In the genomic region with DNA sequence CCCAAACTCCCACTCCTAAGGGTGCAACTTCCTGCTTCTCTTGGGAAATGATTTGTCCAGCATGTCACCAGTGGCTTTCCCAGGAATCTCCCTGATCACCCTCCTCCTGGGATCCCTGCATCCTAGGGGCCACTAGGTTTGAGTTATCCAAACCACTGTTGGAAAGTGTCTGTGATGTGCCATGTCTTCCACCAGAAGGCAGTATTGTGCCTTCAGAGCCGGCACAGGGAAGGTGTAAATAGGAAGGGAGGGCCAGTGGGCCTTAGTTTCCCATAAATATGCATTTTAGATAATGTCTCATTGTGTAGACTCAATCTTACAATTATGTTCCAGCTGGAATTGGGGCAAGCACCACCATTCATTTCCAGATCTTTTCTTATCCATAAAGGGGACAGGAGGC, we compare ENCODE assay signal across 13 mouse cellular contexts. TPM values are rescaled to one million over a fixed set of nuclear protein-coding genes. Genes with fewer than 3 reads are reported as not detected.
DNase-seq lines count a peak whose midpoint lies in the region; ATAC-seq and TF ChIP-seq lines count a peak whose summit lies in the region.
"Had no signal": no experiment of that assay in that cellular context is flagged by ENCODE, and none has a peak within 500 bp of the region (broad histone marks: within the 10 kb centered on the region; RNA-seq: fewer than 3 reads in every experiment).

No protein-coding gene starts in this region.

- peak; percentile 59 for TF ChIP-seq CTCF in ES-Bruce4 (IDR thresholded peaks at IDR 0.05; ENCODE audit: low read depth, low read length)
- peak; percentile 19; the same call in 1 of the 2 replicates for TF ChIP-seq CTCF in embryonic fibroblast, embryonic 13.5 days (IDR thresholded peaks at IDR 0.05; ENCODE audit: borderline replicate concordance, insufficient read depth, low read length)

- no peak for TF ChIP-seq EP300 in ES-Bruce4 (IDR thresholded peaks at IDR 0.05; ENCODE audit: insufficient read depth, low read depth, low read length)

- H3K9ac ChIP-seq in ES-Bruce4 (ENCODE audit: low read depth, poor library complexity, severe bottlenecking): no peak overlapping the region
- H3K9ac ChIP-seq: embryonic facial prominence, embryonic 13.5 days had no signal

- peaks cover 6% of the 10 kb centered on the region for H3K4me1 ChIP-seq in ES-Bruce4 (ENCODE audit: control insufficient read depth, insufficient read depth, low read length)
- no peaks in the 10 kb centered on the region for H3K4me1 ChIP-seq in embryonic fibroblast, embryonic 13.5 days (ENCODE audit: control insufficient read depth, insufficient read depth, low read length)

- TF ChIP-seq POLR2A in ES-Bruce4 (IDR thresholded peaks at IDR 0.05; ENCODE audit: insufficient read depth, low read length): no peak
- no peak for TF ChIP-seq POLR2A in embryonic fibroblast, embryonic 13.5 days (IDR thresholded peaks at IDR 0.05; ENCODE audit: low read depth, low read length)

- H3K9me3 ChIP-seq in ES-Bruce4 (replicated peaks; ENCODE audit: control insufficient read depth, insufficient read depth, low read length, poor library complexity, severe bottlenecking): no peaks in the 10 kb centered on the region
- H3K9me3 ChIP-seq: embryonic facial prominence, embryonic 13.5 days had no signal

- no peak for DNase-seq in frontal cortex, postnatal 10 days (ENCODE audit: low spot score in 2 of 2)
- peak; percentile 16 to 24 for DNase-seq in left cerebral cortex, postnatal 25 days (ENCODE audit: low spot score in 2 of 2)
- DNase-seq in left cerebral cortex, adult 18-20 months (ENCODE audit: low spot score in 2 of 2): no peak
- no peak for DNase-seq in thymus, postnatal 4 days
- DNase-seq: right cerebral cortex, adult 18-20 months; thymus, adult 2 months had no signal

- H3K27me3 ChIP-seq in ES-Bruce4 (ENCODE audit: control insufficient read depth, insufficient read depth, low read length, poor library complexity, severe bottlenecking): no peaks in the 10 kb centered on the region
- H3K27me3 ChIP-seq: embryonic facial prominence, embryonic 13.5 days had no signal

- H3K27ac ChIP-seq in ES-Bruce4 (ENCODE audit: insufficient read depth, low read length): no peak overlapping the region
- H3K27ac ChIP-seq in embryonic fibroblast, embryonic 13.5 days (ENCODE audit: insufficient read depth, low read length): no peak overlapping the region
- H3K27ac ChIP-seq: embryonic facial prominence, embryonic 13.5 days; hindbrain, embryonic 10.5 days had no signal

- intact Hi-C loops in left cerebral cortex, postnatal 25 days (cut with DNase I): loop anchor here (1.0 to 10.0 kb wide), 2 partner anchors 123 to 421 kb away; no protein-coding TSS in a partner anchor

- no peaks in the 10 kb centered on the region for H3K36me3 ChIP-seq in ES-Bruce4 (ENCODE audit: control insufficient read depth, insufficient read depth, low read length, poor library complexity, severe bottlenecking)

- peak; percentile 70; the same call in 1 of the 2 replicates for ATAC-seq in frontal cortex, adult (ENCODE audit: low TSS enrichment)
- no peak for ATAC-seq in granulocyte monocyte progenitor cell, adult 5-6 weeks (replicated peaks; ENCODE audit: poor library complexity, severe bottlenecking)

- no peak overlapping the region for H3K4me3 ChIP-seq in ES-Bruce4 (ENCODE audit: low read depth, low read length)
- H3K4me3 ChIP-seq in embryonic fibroblast, embryonic 13.5 days (ENCODE audit: insufficient read depth, low read length): no peak overlapping the region
- H3K4me3 ChIP-seq: embryonic facial prominence, embryonic 13.5 days; hindbrain, embryonic 10.5 days; myocyte had no signal

RNA-seq across cellular contexts. Expression of a gene that starts 39.1 kb away (rescaled TPM):
- total RNA-seq in left cerebral cortex, postnatal 25 days (2021): 10 to 100 TPM; 10.9 to 12.3 TPM
- total RNA-seq in left cerebral cortex, adult 18-20 months (2021): 10 to 100 TPM; 11.2 to 12.4 TPM
- polyA plus RNA-seq in ES-Bruce4 (2011; ENCODE audit: insufficient read depth, insufficient read length, low read depth, missing spikeins): 33.7 and 35.0 TPM in 2 replicates
- polyA plus RNA-seq in embryonic fibroblast, embryonic 13.5 days (2011; ENCODE audit: insufficient read length, low read depth, missing spikeins): 26.1 and 34.6 TPM in 2 replicates
- 15.1 and 23.6 TPM in 2 replicates for total RNA-seq in granulocyte monocyte progenitor cell, adult 5-6 weeks (2014; fragmentation: Nextera tagmentation)
- 9.7 and 10.1 TPM in 2 replicates for total RNA-seq in granulocyte monocyte progenitor cell, adult 5-6 weeks (2017)

Comparison
In these comparisons a context has a peak if more than half of its experiments do, and no peak if none do; other contexts are left out.
1. DNase-seq: peak in left cerebral cortex, postnatal 25 days (2 of 2); none in frontal cortex, postnatal 10 days (0 of 2), left cerebral cortex, adult 18-20 months (0 of 2) and thymus, postnatal 4 days (single experiment).